Mouse (Mus musculus) liver, adult 2 months (tissue): ENCODE data around the gene Rnft1.

Source experiments
- CTCF ChIP-seq: fragments of 200-500 bp; IDR thresholded peaks from 2 replicates; pipeline ENCODE4 v1.5.1; 2011; ENCODE audit warnings: low read depth, low read length, control low read depth
- POLR2A ChIP-seq: fragments of 200-500 bp; IDR thresholded peaks from 2 replicates; pipeline ENCODE4 v1.6.1; 2011; ENCODE audit warnings: low read length, control low read depth; ENCODE audit not compliant: insufficient read depth; ENCODE audit errors: extremely low read depth

DNA sequence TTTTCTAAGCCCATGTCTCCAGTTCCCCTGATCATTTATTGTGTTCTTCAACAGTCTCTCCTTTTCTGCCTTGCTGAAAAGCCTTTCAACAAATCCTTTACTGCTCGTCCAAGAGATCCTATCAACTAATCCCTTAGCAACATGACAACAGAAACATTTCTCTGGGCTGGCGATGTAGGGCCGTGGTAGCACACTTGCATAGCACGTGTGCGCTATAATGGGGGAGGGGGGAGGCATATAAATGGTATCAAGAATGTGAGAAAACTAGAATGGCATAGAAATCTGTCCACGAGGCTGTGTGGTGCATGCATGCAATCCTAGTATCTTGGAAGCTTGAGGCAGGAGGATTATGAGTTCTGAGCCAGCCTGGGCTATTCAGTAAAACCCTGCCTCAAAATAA, 12.7 kb upstream of the Rnft1 start:
- TF ChIP-seq CTCF (no peak), POLR2A (no peak)
